Mouse (Mus musculus) hindbrain, embryonic 14.5 days (tissue): ENCODE measurements at regions not wholly inside any gene's neighbourhood (a gene's known extent, or its start where the extent isn't known, plus 50 kb on each side); places are given as distances from the start of the nearest gene placed in this dataset.
"Not testable (repeated sequence)": the region's sequence is repeated elsewhere in the genome, so short reads cannot be mapped to it uniquely, and the experiment has no call there.

ENCODE experiments used
- ATAC-seq: fragments of 200-750 bp; cut with Nextera tagmentation; 2 replicates; pipeline ENCODE4 v1.8.0; 2017; ENCODE audit warnings: moderate number of reproducible peaks, mild to moderate bottlenecking, moderate TSS enrichment, moderate library complexity; ENCODE audit not compliant: low FRiP score
- DNase-seq: peaks from one replicate; pipeline ENCODE4 v3.0.0-alpha.2; 2015; ENCODE audit warnings: low spot score
- H3K27ac ChIP-seq: fragments of 300-500 bp; sonication (generic); 2 replicates; pipeline ENCODE4 v1.5.1; 2014; ENCODE audit warnings: mild to moderate bottlenecking, moderate library complexity
- H3K27me3 ChIP-seq: fragments of 300-500 bp; sonication (generic); 2 replicates; pipeline ENCODE4 v1.6.1; 2014; ENCODE audit warnings: mild to moderate bottlenecking, low read length, mixed read lengths; ENCODE audit not compliant: control insufficient read depth, insufficient read depth
- H3K36me3 ChIP-seq: fragments of 300-500 bp; sonication (generic); replicated peaks from 2 replicates; pipeline ENCODE4 v1.6.1; 2014; ENCODE audit not compliant: control insufficient read depth, insufficient read depth
- H3K4me1 ChIP-seq: fragments of 300-500 bp; sonication (generic); replicated peaks from 2 replicates; pipeline ENCODE4 v1.6.1; 2014; ENCODE audit warnings: antibody characterized with exemption, low read length, mixed read lengths; ENCODE audit not compliant: control insufficient read depth, insufficient read depth
- H3K4me2 ChIP-seq: fragments of 300-500 bp; sonication (generic); replicated peaks from 2 replicates; pipeline ENCODE4 v1.6.1; 2014; ENCODE audit warnings: mild to moderate bottlenecking, moderate library complexity
- H3K4me3 ChIP-seq: fragments of 300-500 bp; sonication (generic); replicated peaks from 2 replicates; pipeline ENCODE4 v1.5.1; 2014; ENCODE audit warnings: mild to moderate bottlenecking, low read length
- H3K9ac ChIP-seq: fragments of 300-500 bp; sonication (generic); 2 replicates; pipeline ENCODE4 v1.6.1; 2014
- H3K9me3 ChIP-seq: fragments of 300-500 bp; sonication (generic); 2 replicates; pipeline ENCODE4 v1.6.1; 2016; ENCODE audit warnings: low read length; ENCODE audit not compliant: control insufficient read depth
- WGBS: fragments of 180-500 bp; shearing (Covaris S2); extraction: QIAGEN DNeasy Blood & Tissue Kit; methylation state at CpG from one replicate; pipeline ENCODE4 v1.1.7; 2014; 5-methylcytosine and 5-hydroxymethylcytosine counted together

GRCm38 (mm10) chr5:59831836-59832235 is 1976.8 kb upstream of the G6pd2 start:
- ATAC-seq, result no peak
- WGBS, result 94% methylated on average over 3 of the region's 3 CpGs
- no peak overlapping the region for H3K9ac ChIP-seq

GRCm38 (mm10) chr5:59845745-59846144 is 1962.9 kb upstream of the G6pd2 start:
- H3K4me1 ChIP-seq, result no peaks in the 10 kb centered on the region
- 77% methylated on average over 1 of the region's 1 CpGs for WGBS
- H3K4me3 ChIP-seq, result no peak overlapping the region
- no peaks in the 10 kb centered on the region for H3K36me3 ChIP-seq
- no peak overlapping the region for H3K4me2 ChIP-seq
- no peak for ATAC-seq
- H3K9me3 ChIP-seq, result no peaks in the 10 kb centered on the region
- DNase-seq, result no peak
- no peak overlapping the region for H3K9ac ChIP-seq
- no peaks in the 10 kb centered on the region for H3K27me3 ChIP-seq
- H3K27ac ChIP-seq, result no peak overlapping the region

More at GRCm38 (mm10) chr5:59831836-59832235, 1976.8 kb upstream of the G6pd2 start:
- Histone ChIP-seq H3K27ac (no peak overlapping the region), H3K36me3 (no peaks in the 10 kb centered on the region), H3K4me2 (no peak overlapping the region), H3K9me3 (no peaks in the 10 kb centered on the region), H3K4me1 (no peaks in the 10 kb centered on the region), H3K4me3 (no peak overlapping the region), H3K27me3 (no peaks in the 10 kb centered on the region)
- DNase-seq, result no peak

GRCm38 (mm10) chr5:59847643-59848042 is 1961.0 kb upstream of the G6pd2 start:
- Histone ChIP-seq H3K9ac (no peak overlapping the region), H3K36me3 (no peaks in the 10 kb centered on the region), H3K4me1 (no peaks in the 10 kb centered on the region), H3K9me3 (no peaks in the 10 kb centered on the region), H3K4me3 (no peak overlapping the region), H3K27me3 (no peaks in the 10 kb centered on the region), H3K27ac (no peak overlapping the region), H3K4me2 (no peak overlapping the region)
- DNase-seq (no peak), ATAC-seq (no peak)
- 95% methylated on average over 1 of the region's 1 CpGs for WGBS

GRCm38 (mm10) chr5:59893952-59894724 is 1914.5 kb upstream of the G6pd2 start:
- Histone ChIP-seq H3K9me3 (no peaks in the 10 kb centered on the region), H3K9ac (no peak overlapping the region), H3K27ac (no peak overlapping the region), H3K27me3 (no peaks in the 10 kb centered on the region), H3K4me2 (no peak overlapping the region), H3K4me3 (no peak overlapping the region), H3K4me1 (no peaks in the 10 kb centered on the region), H3K36me3 (no peaks in the 10 kb centered on the region)
- DNase-seq (no peak), ATAC-seq (no peak)
- 78% methylated on average over 6 of the region's 6 CpGs for WGBS

GRCm38 (mm10) chr5:59921910-59922309 is 1886.7 kb upstream of the G6pd2 start:
- 44% methylated on average over 4 of the region's 4 CpGs for WGBS
- H3K27me3 ChIP-seq, result no peaks in the 10 kb centered on the region

GRCm38 (mm10) chr5:59940861-59941260 is 1867.8 kb upstream of the G6pd2 start:
- Histone ChIP-seq H3K36me3 (no peaks in the 10 kb centered on the region), H3K27me3 (no peaks in the 10 kb centered on the region), H3K4me1 (no peaks in the 10 kb centered on the region), H3K9ac (no peak overlapping the region), H3K4me3 (no peak overlapping the region), H3K4me2 (no peak overlapping the region), H3K27ac (no peak overlapping the region), H3K9me3 (no peaks in the 10 kb centered on the region)
- no peak for ATAC-seq
- 85% methylated on average over 1 of the region's 1 CpGs for WGBS
- no peak for DNase-seq

More at GRCm38 (mm10) chr5:59921910-59922309, 1886.7 kb upstream of the G6pd2 start:
- no peak for DNase-seq
- ATAC-seq, result no peak
- Histone ChIP-seq H3K4me1 (no peaks in the 10 kb centered on the region), H3K4me3 (no peak overlapping the region), H3K9ac (no peak overlapping the region), H3K36me3 (no peaks in the 10 kb centered on the region), H3K27ac (no peak overlapping the region), H3K9me3 (no peaks in the 10 kb centered on the region), H3K4me2 (no peak overlapping the region)

GRCm38 (mm10) chr5:59945761-59946160 is 1862.9 kb upstream of the G6pd2 start:
- H3K9me3 ChIP-seq, result no peaks in the 10 kb centered on the region
- ATAC-seq (no peak), DNase-seq (no peak)
- no peaks in the 10 kb centered on the region for H3K4me1 ChIP-seq
- no peak overlapping the region for H3K27ac ChIP-seq
- H3K9ac ChIP-seq, result no peak overlapping the region
- H3K4me2 ChIP-seq, result no peak overlapping the region
- H3K36me3 ChIP-seq, result no peaks in the 10 kb centered on the region
- H3K4me3 ChIP-seq, result no peak overlapping the region
- no peaks in the 10 kb centered on the region for H3K27me3 ChIP-seq

- H3K36me3 ChIP-seq, result no peaks in the 10 kb centered on the region
- no peak overlapping the region for H3K4me2 ChIP-seq
- H3K27me3 ChIP-seq, result no peaks in the 10 kb centered on the region
- H3K9ac ChIP-seq, result no peak overlapping the region
- DNase-seq (no peak), ATAC-seq (no peak)
- no peaks in the 10 kb centered on the region for H3K9me3 ChIP-seq
- 97% methylated on average over 4 of the region's 4 CpGs for WGBS
- no peak overlapping the region for H3K27ac ChIP-seq
- no peak overlapping the region for H3K4me3 ChIP-seq
- H3K4me1 ChIP-seq, result no peaks in the 10 kb centered on the region
Measured at GRCm38 (mm10) chr5:59947831-59948568, 1860.6 kb upstream of the G6pd2 start.

GRCm38 (mm10) chr5:59956240-59956639 is 1852.4 kb upstream of the G6pd2 start:
- not testable (repeated sequence) for H3K27me3 ChIP-seq, ATAC-seq, H3K36me3 ChIP-seq, H3K4me2 ChIP-seq, H3K9ac ChIP-seq, H3K9me3 ChIP-seq, H3K27ac ChIP-seq, H3K4me3 ChIP-seq, H3K4me1 ChIP-seq, DNase-seq
- WGBS, result 90% methylated on average over 2 of the region's 7 CpGs
